Mouse (Mus musculus): ENCODE data around the gene Ccdc9.
"Not testable (repeated sequence)": the region's sequence is repeated elsewhere in the genome, so short reads cannot be mapped to it uniquely, and the experiment has no call there.

The Ccdc9 gene

GRCm38 (mm10) chr7:16265856-16266255 is 20.7 kb downstream of the Ccdc9 start:
- no peak for DNase-seq

GRCm38 (mm10) chr7:16263843-16264242 is 22.8 kb downstream of the Ccdc9 start:
- no peak for DNase-seq

GRCm38 (mm10) chr7:16263015-16263787 is 23.4 kb downstream of the Ccdc9 start:
- DNase-seq, result peak; percentile 73

- DNase-seq, result no peak
Measured at GRCm38 (mm10) chr7:16261097-16261496, 25.5 kb downstream of the Ccdc9 start.

GRCm38 (mm10) chr7:16259110-16259590 is 27.4 kb downstream of the Ccdc9 start, which contains the start of gene C5ar1:
C5ar1 (minus strand) TSS chr7:16259540.
- no peak for DNase-seq

- DNase-seq, result no peak
Measured at GRCm38 (mm10) chr7:16257830-16258229, 28.8 kb downstream of the Ccdc9 start.

GRCm38 (mm10) chr7:16255963-16256362 is 30.6 kb downstream of the Ccdc9 start:
- not testable (repeated sequence) for DNase-seq

GRCm38 (mm10) chr7:16254195-16254594 is 32.4 kb downstream of the Ccdc9 start:
- DNase-seq, result no peak

GRCm38 (mm10) chr7:16250687-16251086 is 35.9 kb downstream of the Ccdc9 start:
- DNase-seq, result no peak

- DNase-seq, result no peak
Measured at GRCm38 (mm10) chr7:16245958-16246357, 40.6 kb downstream of the Ccdc9 start.

GRCm38 (mm10) chr7:16244067-16244466 is 42.5 kb downstream of the Ccdc9 start, which contains the start of gene C5ar2:
C5ar2 (minus strand) TSS chr7:16244154.
- no peak for DNase-seq

GRCm38 (mm10) chr7:16242198-16242597 is 44.4 kb downstream of the Ccdc9 start:
- DNase-seq, result no peak

GRCm38 (mm10) chr7:16241787-16242186 is 44.8 kb downstream of the Ccdc9 start:
- no peak for DNase-seq

- no peak for DNase-seq
Measured at GRCm38 (mm10) chr7:16240978-16241303, 45.7 kb downstream of the Ccdc9 start.

- no peak for DNase-seq
Measured at GRCm38 (mm10) chr7:16240281-16240977, 46.2 kb downstream of the Ccdc9 start.

GRCm38 (mm10) chr7:16239554-16239997 is 47.0 kb downstream of the Ccdc9 start:
- peak; percentile 49 for DNase-seq

GRCm38 (mm10) chr7:16229869-16230268 is 56.7 kb downstream of the Ccdc9 start:
- DNase-seq, result no peak

All from cerebellum, adult 11 months (tissue).